In the genomic region with DNA sequence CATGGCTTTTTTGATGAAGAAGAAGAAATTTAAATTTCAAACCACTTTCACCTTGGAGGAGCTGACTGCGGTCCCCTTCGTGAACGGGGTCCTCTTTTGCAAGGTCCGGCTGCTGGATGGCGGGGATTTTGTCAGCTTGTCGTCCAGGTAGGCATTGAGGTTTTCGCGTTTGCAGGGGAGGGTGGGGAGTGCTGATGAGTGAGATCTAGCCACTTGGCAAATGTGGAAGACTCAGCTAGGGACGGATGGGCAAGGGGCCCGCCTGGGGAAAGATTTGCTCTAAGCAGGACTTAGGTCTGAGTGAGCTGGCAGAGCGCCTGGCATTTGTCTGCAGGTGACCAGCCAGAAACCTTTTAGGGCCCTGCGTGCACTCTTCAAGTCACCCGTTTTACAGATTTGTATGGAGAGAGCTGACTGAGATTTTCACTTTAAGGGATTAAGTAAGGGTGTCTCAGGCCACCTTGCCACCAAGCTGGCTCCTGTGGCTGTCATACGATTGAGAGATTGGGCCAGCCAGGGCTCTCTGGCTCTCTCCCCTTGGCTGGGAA, we compare ENCODE assay signal across 8 mouse cellular contexts. TPM values are rescaled to one million over a fixed set of nuclear protein-coding genes. Genes with fewer than 3 reads are reported as not detected.
DNase-seq lines count a peak whose midpoint lies in the region; ATAC-seq and TF ChIP-seq lines count a peak whose summit lies in the region.

No protein-coding gene starts in this region.

- no peak for ATAC-seq in intestine, embryonic 16.5 days
- ATAC-seq in lung, embryonic 14.5 days (ENCODE audit: insufficient read depth) = no peak

- 1% methylated on average over 14 of the region's 14 CpGs for WGBS in intestine, embryonic 16.5 days
- 1% methylated on average over 14 of the region's 14 CpGs for WGBS in lung, embryonic 14.5 days

- TF ChIP-seq POLR2A in embryonic fibroblast, embryonic 13.5 days (IDR thresholded peaks at IDR 0.05; ENCODE audit: low read depth, low read length) = no peak

- H3K4me1 ChIP-seq in embryonic fibroblast, embryonic 13.5 days (ENCODE audit: control insufficient read depth, insufficient read depth, low read length) = peaks cover 5% of the 10 kb centered on the region; the same call in 1 of the 2 replicates
- peaks cover 55% of the 10 kb centered on the region for H3K4me1 ChIP-seq in intestine, embryonic 16.5 days (ENCODE audit: control insufficient read depth, insufficient read depth, low read length)
- peaks cover 34% of the 10 kb centered on the region for H3K4me1 ChIP-seq in lung, embryonic 14.5 days (ENCODE audit: insufficient read depth)

- DNase-seq in layer of hippocampus, adult 2 months (ENCODE audit: low spot score in 2 of 2) = no peak
- no peak for DNase-seq in layer of hippocampus, adult 9-10 months (ENCODE audit: low spot score)
- DNase-seq in MN1 (ENCODE audit: low spot score) = peak; percentile 17
- DNase-seq in lung, embryonic 14.5 days = peak; percentile 32
- DNase-seq in splenic B cell, adult 2 months (ENCODE audit: low read depth, low spot score) = peak; percentile 29
- DNase-seq in left cerebral cortex, postnatal 36 days (ENCODE audit: low spot score in 2 of 2) = no peak

- intact Hi-C loops in left cerebral cortex, postnatal 36 days (cut with DNase I) = loop anchor here (2.0 to 5.0 kb wide), 2 partner anchors 31 to 49 kb away; no protein-coding TSS in a partner anchor

- H3K27ac ChIP-seq in layer of hippocampus, adult 2 months = peak overlapping the region; percentile 93
- H3K27ac ChIP-seq in embryonic fibroblast, embryonic 13.5 days (ENCODE audit: insufficient read depth, low read length) = no peak overlapping the region
- H3K27ac ChIP-seq in intestine, embryonic 16.5 days (ENCODE audit: low read length) = peak overlapping the region; percentile 99
- H3K27ac ChIP-seq in lung, embryonic 14.5 days (ENCODE audit: low read depth) = peak overlapping the region; percentile 97; the same call in 1 of the 2 replicates

- no peaks in the 10 kb centered on the region for H3K36me3 ChIP-seq in intestine, embryonic 16.5 days (ENCODE audit: control insufficient read depth, insufficient read depth, low read length)
- H3K36me3 ChIP-seq in lung, embryonic 14.5 days (ENCODE audit: insufficient read depth) = no peaks in the 10 kb centered on the region
- H3K36me3 ChIP-seq in splenic B cell, adult 2 months (ENCODE audit: control insufficient read depth, insufficient read depth, low read length, poor library complexity, severe bottlenecking) = no peaks in the 10 kb centered on the region

- H3K9ac ChIP-seq in intestine, embryonic 16.5 days (ENCODE audit: low read depth, low read length) = peak overlapping the region; percentile 92
- H3K9ac ChIP-seq in lung, embryonic 14.5 days = peak overlapping the region; percentile 89

- TF ChIP-seq CTCF in layer of hippocampus, adult 2 months (conservative IDR thresholded peaks at IDR 0.05) = no peak
- TF ChIP-seq CTCF in embryonic fibroblast, embryonic 13.5 days (IDR thresholded peaks at IDR 0.05; ENCODE audit: borderline replicate concordance, insufficient read depth, low read length) = no peak
- TF ChIP-seq CTCF in lung, embryonic 14.5 days (IDR thresholded peaks at IDR 0.05; ENCODE audit: low read depth) = no peak

- no peaks in the 10 kb centered on the region for H3K27me3 ChIP-seq in intestine, embryonic 16.5 days (replicated peaks; ENCODE audit: control insufficient read depth, insufficient read depth, low read length)
- no peaks in the 10 kb centered on the region for H3K27me3 ChIP-seq in lung, embryonic 14.5 days (ENCODE audit: insufficient read depth, low read length)
- no peaks in the 10 kb centered on the region for H3K27me3 ChIP-seq in splenic B cell, adult 2 months (ENCODE audit: control insufficient read depth, insufficient read depth, low read length, poor library complexity, severe bottlenecking)

- no peaks in the 10 kb centered on the region for H3K9me3 ChIP-seq in intestine, embryonic 16.5 days (ENCODE audit: control insufficient read depth, low read length)
- no peaks in the 10 kb centered on the region for H3K9me3 ChIP-seq in lung, embryonic 14.5 days (ENCODE audit: low read depth, low read length)

- H3K4me2 ChIP-seq in intestine, embryonic 16.5 days (ENCODE audit: low read depth, low read length) = peak overlapping the region; percentile 88
- H3K4me2 ChIP-seq in lung, embryonic 14.5 days = peak overlapping the region; percentile 92

- H3K4me3 ChIP-seq in layer of hippocampus, adult 2 months = peak overlapping the region; percentile 98
- H3K4me3 ChIP-seq in embryonic fibroblast, embryonic 13.5 days (ENCODE audit: insufficient read depth, low read length) = peak overlapping the region; percentile 79
- peak overlapping the region; percentile 80 for H3K4me3 ChIP-seq in intestine, embryonic 16.5 days (ENCODE audit: low read length)
- H3K4me3 ChIP-seq in lung, embryonic 14.5 days (ENCODE audit: low read depth, low read length) = peak overlapping the region; percentile 91

RNA-seq across cellular contexts. Expression of a gene that starts 1.0 kb away (rescaled TPM):
- 10 to 100 TPM; 77.1 TPM for total RNA-seq in layer of hippocampus, adult 2 months (2021)
- 5.3 and 8.9 TPM in 2 replicates for polyA plus RNA-seq in embryonic fibroblast, embryonic 13.5 days (2011; ENCODE audit: insufficient read length, low read depth, missing spikeins)
- 7.6 and 9.4 TPM in 2 replicates for polyA plus RNA-seq in intestine, embryonic 16.5 days (2015; fragmentation: Nextera tagmentation; extraction: Ambion mirVana)
- polyA plus RNA-seq in lung, embryonic 14.5 days (2014; fragmentation: Nextera tagmentation; extraction: Ambion mirVana) = 18.4 and 19.9 TPM in 2 replicates
- 10 to 100 TPM; 53.6 to 68.9 TPM for total RNA-seq in left cerebral cortex, postnatal 36 days (2021)

RNA-seq across cellular contexts. Expression of a gene that starts 34.5 kb away (rescaled TPM):
- total RNA-seq in layer of hippocampus, adult 2 months (2021) = 10 to 100 TPM; 77.6 to 84.0 TPM
- 70.1 and 71.9 TPM in 2 replicates for polyA plus RNA-seq in embryonic fibroblast, embryonic 13.5 days (2011; ENCODE audit: insufficient read length, low read depth, missing spikeins)
- polyA plus RNA-seq in intestine, embryonic 16.5 days (2015; fragmentation: Nextera tagmentation; extraction: Ambion mirVana) = 123 and 128 TPM in 2 replicates
- polyA plus RNA-seq in lung, embryonic 14.5 days (2014; fragmentation: Nextera tagmentation; extraction: Ambion mirVana) = 94.9 and 98.5 TPM in 2 replicates
- total RNA-seq in left cerebral cortex, postnatal 36 days (2021) = 10 to 100 TPM; 74.8 to 77.0 TPM

RNA-seq across cellular contexts. Expression of a gene that starts 38.4 kb away (rescaled TPM):
- 1 to 10 TPM; 4.4 to 5.0 TPM for total RNA-seq in layer of hippocampus, adult 2 months (2021)
- polyA plus RNA-seq in embryonic fibroblast, embryonic 13.5 days (2011; ENCODE audit: insufficient read length, low read depth, missing spikeins) = 0.67 TPM in 1 of 2 replicates, not detected in the other
- 0.33 and 0.34 TPM in 2 replicates for polyA plus RNA-seq in intestine, embryonic 16.5 days (2015; fragmentation: Nextera tagmentation; extraction: Ambion mirVana)
- 0.50 and 0.70 TPM in 2 replicates for polyA plus RNA-seq in lung, embryonic 14.5 days (2014; fragmentation: Nextera tagmentation; extraction: Ambion mirVana)
- 10 to 100 TPM in 1 of 2 experiments, 1 to 10 TPM in 1; 9.2 to 11.7 TPM for total RNA-seq in left cerebral cortex, postnatal 36 days (2021)

RNA-seq across cellular contexts. Expression of a gene that starts 39.3 kb away (rescaled TPM):
- total RNA-seq in layer of hippocampus, adult 2 months (2021) = under 1 TPM in 1 of 2 experiments, not detected in 1; 0.71 TPM
- not detected in 2 replicates for polyA plus RNA-seq in embryonic fibroblast, embryonic 13.5 days (2011; ENCODE audit: insufficient read length, low read depth, missing spikeins)
- polyA plus RNA-seq in intestine, embryonic 16.5 days (2015; fragmentation: Nextera tagmentation; extraction: Ambion mirVana) = not detected in 2 replicates
- 0.20 TPM in 1 of 2 replicates, not detected in the other for polyA plus RNA-seq in lung, embryonic 14.5 days (2014; fragmentation: Nextera tagmentation; extraction: Ambion mirVana)
- total RNA-seq in left cerebral cortex, postnatal 36 days (2021) = 1 to 10 TPM; 1.1 to 1.4 TPM

RNA-seq across cellular contexts. Expression of a gene that starts 50.7 kb away (rescaled TPM):
- 10 to 100 TPM; 36.4 to 40.0 TPM for total RNA-seq in layer of hippocampus, adult 2 months (2021)
- polyA plus RNA-seq in embryonic fibroblast, embryonic 13.5 days (2011; ENCODE audit: insufficient read length, low read depth, missing spikeins) = 20.4 and 21.5 TPM in 2 replicates
- 14.7 and 16.5 TPM in 2 replicates for polyA plus RNA-seq in intestine, embryonic 16.5 days (2015; fragmentation: Nextera tagmentation; extraction: Ambion mirVana)
- 22.0 and 23.8 TPM in 2 replicates for polyA plus RNA-seq in lung, embryonic 14.5 days (2014; fragmentation: Nextera tagmentation; extraction: Ambion mirVana)
- 10 to 100 TPM; 36.7 to 39.1 TPM for total RNA-seq in left cerebral cortex, postnatal 36 days (2021)

Comparison
In these comparisons a context has a peak if more than half of its experiments do, and no peak if none do; other contexts are left out.
1. DNase-seq: peak in MN1 (single experiment), lung, embryonic 14.5 days (single experiment) and splenic B cell, adult 2 months (single experiment); none in layer of hippocampus, adult 2 months (0 of 2), layer of hippocampus, adult 9-10 months (single experiment) and left cerebral cortex, postnatal 36 days (0 of 2).
2. Peak in every context shown above with its lines, with median percentiles within 50 percentile points of each other: H3K4me3 ChIP-seq.